Mouse (Mus musculus): ENCODE measurements around the gene Cep95.

- TF ChIP-seq CTCF (IDR thresholded peaks at IDR 0.05): no peak
- no peak for TF ChIP-seq EP300 (IDR thresholded peaks at IDR 0.05)
These were observed 27.3 kb downstream of the Cep95 start for GRCm38 (mm10) chr11:106816316-106816715.

Measured in lung, postnatal 0 days (tissue).